Mouse (Mus musculus): Measurements from ENCODE around the gene Nr2f6.

DNA sequence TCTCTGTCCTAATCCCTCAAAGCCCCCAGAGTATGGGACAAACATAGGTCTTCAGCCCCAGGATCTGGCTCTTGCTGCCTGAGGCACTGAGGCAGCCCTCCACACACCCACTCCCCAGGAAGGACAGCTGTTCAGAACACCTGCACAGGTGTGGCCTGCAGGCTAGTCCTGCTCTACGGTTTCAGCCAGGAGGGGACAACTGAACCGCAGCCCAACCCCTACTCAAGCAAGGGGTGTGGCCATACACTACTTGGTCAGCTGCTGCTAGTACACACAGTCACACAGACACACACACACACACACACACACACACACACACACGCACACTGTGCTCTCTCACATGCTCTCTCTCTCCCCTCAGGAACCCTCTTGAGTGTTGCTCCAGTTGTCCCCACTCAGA is 2.1 kb upstream of the Nr2f6 start:
- TF ChIP-seq CTCF (IDR thresholded peaks at IDR 0.05; ENCODE audit: insufficient read depth, low read length) (no peak), POLR2A (IDR thresholded peaks at IDR 0.05; ENCODE audit: borderline replicate concordance, extremely low read depth, low read depth, low read length) (peak; percentile 57; the same call in 1 of the 2 replicates)
